Mouse (Mus musculus): ENCODE results near the gene Pakap. TPM values are rescaled to one million over a fixed set of nuclear protein-coding genes. Genes with fewer than 3 reads are reported as not detected.

Gene Pakap
- total and polyA plus RNA-seq, 2 experiments: 0.06 to 0.18 TPM

- H3K4me3 ChIP-seq (ENCODE audit: insufficient read depth, low read depth, low read length): no peak overlapping the region
- H3K9ac ChIP-seq (ENCODE audit: low read depth, low read length): no peak overlapping the region
- 48% methylated on average over 4 of the region's 4 CpGs for WGBS
- H3K27me3 ChIP-seq (ENCODE audit: control insufficient read depth, insufficient read depth, low read length): no peaks in the 10 kb centered on the region
- DNase-seq (ENCODE audit: extremely low read depth, low read depth, low spot score): peak; percentile 53
- TF ChIP-seq CTCF (IDR thresholded peaks at IDR 0.05; ENCODE audit: low read depth, low read length) (no peak), POLR2A (IDR thresholded peaks at IDR 0.05; ENCODE audit: extremely low read depth, insufficient read depth, low read length) (no peak)
- no peak overlapping the region for H3K27ac ChIP-seq (replicated peaks; ENCODE audit: insufficient read depth, low read depth, low read length)
- no peaks in the 10 kb centered on the region for H3K79me2 ChIP-seq (ENCODE audit: control insufficient read depth, insufficient read depth, low read length)
- no peaks in the 10 kb centered on the region for H3K36me3 ChIP-seq (ENCODE audit: control insufficient read depth, insufficient read depth, low read length)
- H3K4me1 ChIP-seq (ENCODE audit: control insufficient read depth, insufficient read depth, low read length): no peaks in the 10 kb centered on the region
These were observed 160.7 kb downstream of the Pakap start for GRCm38 (mm10) chr4:57728611-57729183.

- Histone ChIP-seq H3K9ac (ENCODE audit: low read depth, low read length) (no peak overlapping the region), H3K4me3 (ENCODE audit: insufficient read depth, low read depth, low read length) (no peak overlapping the region), H3K4me1 (ENCODE audit: control insufficient read depth, insufficient read depth, low read length) (no peaks in the 10 kb centered on the region), H3K79me2 (ENCODE audit: control insufficient read depth, insufficient read depth, low read length) (no peaks in the 10 kb centered on the region), H3K36me3 (ENCODE audit: control insufficient read depth, insufficient read depth, low read length) (no peaks in the 10 kb centered on the region), H3K27ac (replicated peaks; ENCODE audit: insufficient read depth, low read depth, low read length) (no peak overlapping the region), H3K27me3 (ENCODE audit: control insufficient read depth, insufficient read depth, low read length) (no peaks in the 10 kb centered on the region)
- TF ChIP-seq POLR2A (IDR thresholded peaks at IDR 0.05; ENCODE audit: extremely low read depth, insufficient read depth, low read length): no peak
- TF ChIP-seq CTCF (IDR thresholded peaks at IDR 0.05; ENCODE audit: low read depth, low read length): no peak
- WGBS: 95% methylated on average over 6 of the region's 6 CpGs
- DNase-seq (ENCODE audit: extremely low read depth, low read depth, low spot score): no peak
These were observed 162.1 kb downstream of the Pakap start for GRCm38 (mm10) chr4:57730047-57730446.

- 81% methylated on average over 11 of the region's 11 CpGs for whole genome bisulfite sequencing
- no peaks in the 10 kb centered on the region for H3K27me3 ChIP-seq (ENCODE audit: control insufficient read depth, insufficient read depth, low read length)
- H3K4me1 ChIP-seq (ENCODE audit: control insufficient read depth, insufficient read depth, low read length): no peaks in the 10 kb centered on the region
- no peak overlapping the region for H3K4me3 ChIP-seq (ENCODE audit: insufficient read depth, low read depth, low read length)
- no peak for DNase-seq (ENCODE audit: extremely low read depth, low read depth, low spot score)
- TF ChIP-seq CTCF (IDR thresholded peaks at IDR 0.05; ENCODE audit: low read depth, low read length): no peak
- TF ChIP-seq POLR2A (IDR thresholded peaks at IDR 0.05; ENCODE audit: extremely low read depth, insufficient read depth, low read length): no peak
- H3K27ac ChIP-seq (replicated peaks; ENCODE audit: insufficient read depth, low read depth, low read length): no peak overlapping the region
- H3K9ac ChIP-seq (ENCODE audit: low read depth, low read length): no peak overlapping the region
- no peaks in the 10 kb centered on the region for H3K36me3 ChIP-seq (ENCODE audit: control insufficient read depth, insufficient read depth, low read length)
- no peaks in the 10 kb centered on the region for H3K79me2 ChIP-seq (ENCODE audit: control insufficient read depth, insufficient read depth, low read length)
These were observed 163.0 kb downstream of the Pakap start for GRCm38 (mm10) chr4:57730801-57731598.

DNA sequence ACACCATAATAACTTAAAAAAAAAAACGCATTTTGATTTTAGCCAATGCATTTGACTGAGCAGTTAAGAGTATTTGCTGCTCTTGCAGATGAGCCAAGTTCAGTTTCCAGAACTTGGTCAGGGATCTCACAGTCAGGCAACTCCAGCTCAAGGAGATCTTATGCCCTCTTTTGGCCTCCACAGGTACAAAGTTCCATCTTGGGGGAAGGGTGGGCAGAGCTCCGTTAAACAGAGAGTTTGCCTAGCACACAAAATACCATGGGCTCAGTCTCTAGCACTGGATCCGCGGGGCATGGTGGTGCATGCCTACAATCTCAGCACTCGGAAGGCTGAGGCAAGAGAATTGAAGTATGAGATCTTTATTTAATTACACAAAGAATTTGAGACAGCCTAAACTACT lies 164.4 kb downstream of the Pakap start:
- Histone ChIP-seq H3K27ac (replicated peaks; ENCODE audit: insufficient read depth, low read depth, low read length) (no peak overlapping the region), H3K36me3 (ENCODE audit: control insufficient read depth, insufficient read depth, low read length) (no peaks in the 10 kb centered on the region), H3K4me1 (ENCODE audit: control insufficient read depth, insufficient read depth, low read length) (no peaks in the 10 kb centered on the region), H3K79me2 (ENCODE audit: control insufficient read depth, insufficient read depth, low read length) (no peaks in the 10 kb centered on the region), H3K4me3 (ENCODE audit: insufficient read depth, low read depth, low read length) (no peak overlapping the region), H3K9ac (ENCODE audit: low read depth, low read length) (no peak overlapping the region), H3K27me3 (ENCODE audit: control insufficient read depth, insufficient read depth, low read length) (no peaks in the 10 kb centered on the region)
- DNase-seq (ENCODE audit: extremely low read depth, low read depth, low spot score): no peak
- 77% methylated on average over 5 of the region's 5 CpGs for WGBS
- TF ChIP-seq CTCF (IDR thresholded peaks at IDR 0.05; ENCODE audit: low read depth, low read length): no peak
- no peak for TF ChIP-seq POLR2A (IDR thresholded peaks at IDR 0.05; ENCODE audit: extremely low read depth, insufficient read depth, low read length)

DNA sequence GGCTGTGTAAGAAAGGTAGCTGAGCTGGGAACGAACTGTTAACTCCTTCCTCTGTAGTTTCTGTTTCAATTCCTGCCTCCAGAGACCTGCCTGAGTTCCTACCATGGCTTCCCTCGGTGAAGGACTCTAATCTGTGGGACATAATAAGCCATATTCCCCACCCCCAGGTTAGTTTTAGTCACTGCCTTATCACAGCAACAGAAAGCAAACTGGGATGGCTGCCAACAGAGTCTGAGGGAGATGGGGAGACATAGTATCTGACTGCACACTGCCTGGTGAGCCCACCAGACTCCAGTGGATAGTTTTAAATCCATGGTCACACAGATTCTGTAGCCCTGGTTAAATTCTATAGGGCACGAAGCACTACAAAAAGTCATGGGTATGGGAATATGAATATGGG lies 165.5 kb downstream of the Pakap start:
- no peak overlapping the region for H3K9ac ChIP-seq (ENCODE audit: low read depth, low read length)
- H3K4me3 ChIP-seq (ENCODE audit: insufficient read depth, low read depth, low read length): no peak overlapping the region
- TF ChIP-seq POLR2A (IDR thresholded peaks at IDR 0.05; ENCODE audit: extremely low read depth, insufficient read depth, low read length) (no peak), CTCF (IDR thresholded peaks at IDR 0.05; ENCODE audit: low read depth, low read length) (no peak)
- no peak for DNase-seq (ENCODE audit: extremely low read depth, low read depth, low spot score)
- H3K27ac ChIP-seq (replicated peaks; ENCODE audit: insufficient read depth, low read depth, low read length): no peak overlapping the region
- H3K36me3 ChIP-seq (ENCODE audit: control insufficient read depth, insufficient read depth, low read length): no peaks in the 10 kb centered on the region
- no peaks in the 10 kb centered on the region for H3K27me3 ChIP-seq (ENCODE audit: control insufficient read depth, insufficient read depth, low read length)
- no peaks in the 10 kb centered on the region for H3K79me2 ChIP-seq (ENCODE audit: control insufficient read depth, insufficient read depth, low read length)
- 64% methylated on average over 3 of the region's 3 CpGs for WGBS
- H3K4me1 ChIP-seq (ENCODE audit: control insufficient read depth, insufficient read depth, low read length): no peaks in the 10 kb centered on the region

DNA sequence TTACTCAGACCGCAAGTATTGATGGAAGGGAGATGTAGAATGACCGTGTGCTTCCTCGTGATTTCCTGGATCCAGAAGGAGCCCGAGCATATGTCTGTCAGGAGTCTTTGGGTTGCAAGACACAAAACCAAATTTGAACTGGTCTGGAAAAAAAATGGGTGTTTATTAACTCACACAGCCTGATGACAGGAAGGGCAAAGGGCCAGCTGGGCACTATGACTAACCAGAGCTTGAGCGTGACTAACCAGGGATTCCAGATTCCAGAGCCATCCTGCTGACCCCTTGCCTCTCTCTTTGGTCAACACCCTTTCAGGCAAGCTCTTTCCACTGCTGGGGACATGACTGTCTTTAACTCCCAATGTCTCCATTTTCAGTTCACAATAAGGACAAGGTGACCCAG lies 167.4 kb downstream of the Pakap start:
- TF ChIP-seq POLR2A (IDR thresholded peaks at IDR 0.05; ENCODE audit: extremely low read depth, insufficient read depth, low read length) (no peak), CTCF (IDR thresholded peaks at IDR 0.05; ENCODE audit: low read depth, low read length) (no peak)
- no peaks in the 10 kb centered on the region for H3K79me2 ChIP-seq (ENCODE audit: control insufficient read depth, insufficient read depth, low read length)
- no peaks in the 10 kb centered on the region for H3K4me1 ChIP-seq (ENCODE audit: control insufficient read depth, insufficient read depth, low read length)
- H3K27me3 ChIP-seq (ENCODE audit: control insufficient read depth, insufficient read depth, low read length): no peaks in the 10 kb centered on the region
- H3K27ac ChIP-seq (replicated peaks; ENCODE audit: insufficient read depth, low read depth, low read length): no peak overlapping the region
- no peak overlapping the region for H3K9ac ChIP-seq (ENCODE audit: low read depth, low read length)
- peak; percentile 4 for DNase-seq (ENCODE audit: extremely low read depth, low read depth, low spot score)
- no peaks in the 10 kb centered on the region for H3K36me3 ChIP-seq (ENCODE audit: control insufficient read depth, insufficient read depth, low read length)
- H3K4me3 ChIP-seq (ENCODE audit: insufficient read depth, low read depth, low read length): no peak overlapping the region
- 73% methylated on average over 5 of the region's 5 CpGs for WGBS

Data from liver, adult 2 months (tissue).